Mouse (Mus musculus) gastrocnemius, adult 2 months (tissue): ENCODE results near the gene Srpr. TPM values are rescaled to one million over a fixed set of nuclear protein-coding genes. Genes with fewer than 3 reads are reported as not detected.

Experiments
- DNase-seq: peaks from one replicate; pipeline ENCODE4 v3.0.0; 2022
- H3K27ac ChIP-seq: fragments of 200-600 bp; 2 replicates; pipeline ENCODE4 v1.8.1; 2022; ENCODE audit warnings: mild to moderate bottlenecking
- H3K4me3 ChIP-seq: fragments of 200-600 bp; 2 replicates; pipeline ENCODE4 v1.8.1; 2022; ENCODE audit warnings: mild to moderate bottlenecking, moderate library complexity
- CTCF ChIP-seq: fragments of 200-600 bp; IDR thresholded peaks from 2 replicates; pipeline ENCODE4 v1.8.1; 2022; ENCODE audit warnings: antibody characterized with exemption, mild to moderate bottlenecking, moderate library complexity
- intact Hi-C: fragments of 180-260 bp; cut with DNase I; formaldehyde crosslinking; loops from one replicate; pipeline ENCODE4 v1.15.1; 2025
- total RNA-seq, 2 experiments: library from RNA; stranded (reverse); gene quantifications; 2 replicates each; pipeline ENCODE4 v1.2.3; 2021

Srpr gene
- total RNA-seq, 2 experiments from 2014 or later, result 222 to 262 TPM

GRCm38 (mm10) chr9:35166798-35167635 lies 33.0 kb upstream of the Srpr start:
- intact Hi-C loops, result loop anchor here (5.0 to 10.0 kb wide), 2 partner anchors 320 to 672 kb away; no protein-coding TSS in a partner anchor
- TF ChIP-seq CTCF, result no peak
- Histone ChIP-seq H3K4me3 (no peak overlapping the region), H3K27ac (no peak overlapping the region)
- no peak for DNase-seq

GRCm38 (mm10) chr9:35170071-35170470 lies 29.9 kb upstream of the Srpr start:
- H3K27ac ChIP-seq, result no peak overlapping the region
- no peak for TF ChIP-seq CTCF
- no peak for DNase-seq
- intact Hi-C loops, result no loop called here
- H3K4me3 ChIP-seq, result no peak overlapping the region

- Histone ChIP-seq H3K27ac (no peak overlapping the region), H3K4me3 (no peak overlapping the region)
- DNase-seq, result no peak
- TF ChIP-seq CTCF, result no peak
- intact Hi-C loops, result no loop called here
Measured at GRCm38 (mm10) chr9:35173331-35173730, 26.6 kb upstream of the Srpr start.

- Histone ChIP-seq H3K4me3 (peak within 1 kb of the TSS; percentile 90), H3K27ac (peak within 1 kb of the TSS; percentile 91)
- peak; percentile 95 for DNase-seq
- intact Hi-C loops, result no loop called here
- peak; percentile 31 for TF ChIP-seq CTCF
Measured at GRCm38 (mm10) chr9:35175251-35176123, 24.5 kb upstream of the Srpr start, which contains the start of gene Dcps. TSS of gene Dcps (minus strand) at chr9:35176061.

GRCm38 (mm10) chr9:35176124-35176659 lies 23.8 kb upstream of the Srpr start:
- DNase-seq, result no peak
- peak overlapping the region; percentile 90 for H3K4me3 ChIP-seq
- intact Hi-C loops, result no loop called here
- no peak for TF ChIP-seq CTCF
- H3K27ac ChIP-seq, result peak overlapping the region; percentile 91

- intact Hi-C loops, result no loop called here
- no peak for TF ChIP-seq CTCF
- no peak overlapping the region for H3K4me3 ChIP-seq
- peak overlapping the region; percentile 72 for H3K27ac ChIP-seq
- DNase-seq, result no peak
Measured at GRCm38 (mm10) chr9:35182832-35183231, 17.1 kb upstream of the Srpr start.

- peak overlapping the region; percentile 72; the same call in 1 of the 2 replicates for H3K27ac ChIP-seq
- H3K4me3 ChIP-seq, result no peak overlapping the region
- intact Hi-C loops, result no loop called here
- no peak for TF ChIP-seq CTCF
- no peak for DNase-seq
Measured at GRCm38 (mm10) chr9:35183359-35183758, 16.6 kb upstream of the Srpr start.

- Histone ChIP-seq H3K27ac (no peak overlapping the region), H3K4me3 (no peak overlapping the region)
- TF ChIP-seq CTCF, result no peak
- intact Hi-C loops, result no loop called here
- no peak for DNase-seq
Measured at GRCm38 (mm10) chr9:35186430-35186829, 13.5 kb upstream of the Srpr start.

- peak; percentile 65 for DNase-seq
- no peak for TF ChIP-seq CTCF
- peak overlapping the region; percentile 83 for H3K27ac ChIP-seq
- no peak overlapping the region for H3K4me3 ChIP-seq
- intact Hi-C loops, result no loop called here
Measured at GRCm38 (mm10) chr9:35187351-35187903, 12.5 kb upstream of the Srpr start.

- Histone ChIP-seq H3K4me3 (no peak overlapping the region), H3K27ac (peak overlapping the region; percentile 83; the same call in 1 of the 2 replicates)
- peak; percentile 44 for DNase-seq
- no peak for TF ChIP-seq CTCF
- intact Hi-C loops, result no loop called here
Measured at GRCm38 (mm10) chr9:35188700-35189099, 11.3 kb upstream of the Srpr start.

GRCm38 (mm10) chr9:35192983-35193542 lies 6.9 kb upstream of the Srpr start:
- no peak for DNase-seq
- intact Hi-C loops, result no loop called here
- H3K27ac ChIP-seq, result no peak overlapping the region
- no peak for TF ChIP-seq CTCF
- H3K4me3 ChIP-seq, result no peak overlapping the region

- no peak for DNase-seq
- TF ChIP-seq CTCF, result no peak
- H3K27ac ChIP-seq, result no peak overlapping the region
- intact Hi-C loops, result no loop called here
- H3K4me3 ChIP-seq, result no peak overlapping the region
Measured at GRCm38 (mm10) chr9:35194048-35194447, 5.9 kb upstream of the Srpr start.
